Mouse (Mus musculus): ENCODE measurements around the gene Med18.
A peak's percentile ranks its signal among the peaks of the same experiment; 100 is the strongest.

The Med18 gene

DNA sequence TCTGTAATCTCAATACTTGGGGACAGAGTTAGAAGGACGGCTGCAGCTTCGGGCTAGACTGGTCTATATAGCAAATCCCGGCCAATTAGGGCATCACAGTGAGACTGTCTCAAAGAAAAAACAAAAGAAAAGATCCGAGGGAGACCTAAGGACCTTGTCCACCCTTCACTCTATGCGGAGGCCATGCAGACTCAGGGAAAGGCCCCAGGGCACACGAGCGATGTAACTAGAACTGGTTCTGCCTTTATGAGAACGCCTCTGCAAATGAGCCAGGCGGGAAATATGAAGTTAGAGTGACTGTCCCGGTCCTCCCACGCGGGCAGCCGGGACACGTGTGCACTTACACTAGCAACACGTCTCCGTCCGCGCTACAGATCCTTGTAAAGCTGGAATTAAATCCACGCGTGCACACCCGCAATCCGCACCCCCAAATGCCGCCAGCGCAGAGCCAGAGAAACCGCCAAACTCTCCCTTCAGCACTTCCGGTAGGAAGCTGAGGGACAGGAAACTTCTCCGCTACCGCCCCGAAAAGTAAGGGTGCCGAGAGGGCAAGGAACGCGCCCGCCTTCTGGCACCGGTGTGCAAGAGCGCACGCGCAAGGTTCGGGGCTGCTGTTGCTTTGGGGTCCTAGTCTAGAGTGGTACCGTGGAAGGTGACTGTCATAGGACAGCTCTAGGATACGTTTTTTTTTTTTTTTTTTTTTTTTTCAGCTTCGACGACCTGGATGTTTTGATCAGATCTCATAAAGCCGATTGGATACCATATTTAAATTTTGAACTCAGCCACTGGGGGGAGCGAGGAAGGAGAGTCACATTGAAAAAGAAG lies at the start of gene Med18:
Gene Med18, minus strand, starts transcription at position 492 of the 825 bp plus-strand sequence.
- DNase-seq (ENCODE audit: low read depth, low spot score) = peak; percentile 94

GRCm38 (mm10) chr4:132512080-132512479 lies 48.4 kb upstream of the Med18 start:
- DNase-seq (ENCODE audit: low read depth, low spot score) = no peak

GRCm38 (mm10) chr4:132510352-132510798 lies 46.7 kb upstream of the Med18 start, which contains the start of gene Sesn2:
Gene Sesn2, minus strand, starts transcription at chr4:132510501.
- peak; percentile 98 for DNase-seq (ENCODE audit: low read depth, low spot score)

DNA sequence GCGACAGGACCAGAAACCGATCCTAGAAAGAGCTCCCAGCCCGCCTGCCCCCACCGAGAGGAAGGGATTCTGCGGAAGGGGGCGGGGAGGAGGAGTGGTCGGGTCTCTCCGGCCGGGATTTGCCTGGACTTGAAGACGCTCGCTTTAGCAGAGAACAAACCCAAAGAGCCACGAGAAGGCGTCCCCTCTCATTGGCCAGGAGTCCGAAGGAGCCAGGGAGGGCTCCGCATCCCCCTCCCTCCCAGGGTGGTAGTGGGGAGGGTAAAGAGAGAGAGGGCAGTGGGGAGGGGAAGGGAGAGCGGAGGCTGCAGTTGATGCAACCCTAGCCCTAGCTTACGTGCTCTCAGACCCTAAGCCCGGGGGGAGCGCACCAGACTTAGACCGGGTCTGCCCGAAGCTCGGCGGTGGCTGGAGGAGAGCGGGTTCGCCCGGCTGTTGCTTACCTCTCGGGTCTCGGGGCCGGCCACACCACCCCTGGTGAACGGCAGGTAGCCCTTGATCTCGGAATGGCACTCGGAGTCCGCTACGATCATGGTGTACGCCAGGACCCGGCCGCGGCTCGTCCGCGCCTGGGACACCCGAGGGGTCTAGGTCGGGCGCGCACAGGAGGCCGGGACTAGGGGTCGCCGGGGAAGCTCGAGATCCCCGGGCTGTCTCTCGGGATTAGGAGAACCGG lies 46.0 kb upstream of the Med18 start:
- DNase-seq (ENCODE audit: low read depth, low spot score) = peak; percentile 50

GRCm38 (mm10) chr4:132507210-132507609 lies 43.5 kb upstream of the Med18 start:
- no peak for DNase-seq (ENCODE audit: low read depth, low spot score)

DNA sequence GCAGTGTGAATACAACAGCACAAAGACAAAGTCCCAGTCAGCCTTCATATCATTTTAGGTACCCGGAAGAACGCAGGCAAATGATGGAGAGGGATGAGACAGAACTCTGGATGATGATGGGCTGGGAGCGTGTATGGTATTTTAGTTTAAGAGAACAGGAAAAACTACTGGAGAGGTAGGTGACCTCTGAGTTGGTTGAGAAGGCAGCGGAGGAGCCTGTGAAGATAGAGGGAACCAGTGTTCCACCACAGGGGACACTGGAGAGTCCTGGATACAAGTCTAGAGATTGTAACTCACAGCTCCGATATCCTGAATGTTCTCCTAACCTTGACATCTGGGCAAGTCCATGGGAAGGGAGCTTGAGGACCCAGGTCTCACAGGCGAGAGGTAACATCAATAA lies 42.5 kb upstream of the Med18 start:
- DNase-seq (ENCODE audit: low read depth, low spot score) = no peak

DNA sequence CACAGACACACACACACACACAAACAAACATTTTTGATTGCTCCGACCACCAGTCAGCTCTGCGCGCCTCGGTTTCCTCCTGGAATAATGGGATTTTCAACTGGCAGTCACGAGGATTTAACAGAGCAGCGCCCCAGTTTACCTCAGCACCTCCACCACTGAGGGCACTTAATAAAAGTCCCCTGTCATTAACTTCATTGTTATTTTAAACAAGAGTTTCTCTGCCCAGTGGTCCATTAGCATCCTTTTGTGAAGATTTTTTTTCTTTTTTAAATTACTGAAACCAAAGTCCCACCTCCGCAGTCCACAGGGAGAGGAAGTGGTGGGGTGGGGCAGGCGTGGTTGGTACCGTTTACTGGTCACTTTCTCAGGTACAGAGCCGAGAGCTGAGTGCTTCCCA lies 42.1 kb upstream of the Med18 start:
- DNase-seq (ENCODE audit: low read depth, low spot score) = no peak

GRCm38 (mm10) chr4:132505034-132505738 lies 41.5 kb upstream of the Med18 start:
- no peak for DNase-seq (ENCODE audit: low read depth, low spot score)

DNA sequence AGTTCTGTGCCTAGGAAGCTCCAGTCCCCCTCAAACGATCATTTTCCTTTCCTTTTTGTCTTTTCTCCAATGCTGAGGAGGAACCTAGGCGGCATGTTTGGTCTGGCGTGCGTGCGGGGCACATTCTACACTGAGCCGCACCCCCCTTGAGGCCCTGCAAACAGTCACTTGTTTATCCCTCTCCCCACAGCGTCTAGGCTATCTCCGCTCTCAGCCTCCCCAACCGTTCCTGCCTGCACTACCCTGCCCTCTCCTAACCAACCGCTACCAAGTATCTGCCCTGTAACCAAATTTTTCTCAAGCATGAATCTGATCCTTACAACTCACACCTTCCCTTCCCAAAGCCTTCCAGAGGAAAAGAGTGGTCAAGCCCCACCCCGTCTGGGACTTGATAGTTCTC lies 39.6 kb upstream of the Med18 start:
- no peak for DNase-seq (ENCODE audit: low read depth, low spot score)

- DNase-seq (ENCODE audit: low read depth, low spot score) = no peak
Observed at GRCm38 (mm10) chr4:132501639-132502038, 37.9 kb upstream of the Med18 start.

DNA sequence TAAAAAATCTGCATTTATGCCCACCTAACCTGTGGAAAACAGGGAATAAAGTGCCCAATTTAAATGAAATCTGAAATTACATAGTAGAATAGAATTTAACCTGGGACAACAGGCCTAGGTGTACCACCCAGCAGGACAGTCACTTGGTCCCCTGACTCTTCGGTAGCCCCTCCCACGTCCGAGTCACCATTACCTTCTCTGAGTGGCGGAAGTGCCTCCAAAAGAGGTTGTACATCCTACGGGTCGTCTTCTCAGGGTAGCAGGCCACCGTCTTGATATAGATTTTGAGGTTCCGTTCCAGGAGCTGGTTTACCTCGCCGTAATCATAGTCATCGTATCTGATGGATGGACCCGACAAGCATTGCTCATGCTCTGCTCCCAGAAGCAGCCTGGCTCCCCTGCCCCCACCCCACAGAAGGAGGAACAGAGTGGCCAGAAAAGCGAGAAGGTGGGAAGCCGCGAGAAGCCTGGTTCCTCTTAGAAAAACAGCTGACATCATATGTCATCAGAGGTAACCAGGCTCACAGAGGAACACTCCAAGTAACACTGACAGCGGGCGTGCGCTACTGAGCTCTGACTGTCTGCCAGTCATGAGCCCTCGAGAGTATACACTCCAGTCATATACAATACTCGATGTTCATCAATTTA lies 30.7 kb upstream of the Med18 start:
- DNase-seq (ENCODE audit: low read depth, low spot score) = no peak

GRCm38 (mm10) chr4:132492178-132493060 lies 28.7 kb upstream of the Med18 start:
- no peak for DNase-seq (ENCODE audit: low read depth, low spot score)

DNA sequence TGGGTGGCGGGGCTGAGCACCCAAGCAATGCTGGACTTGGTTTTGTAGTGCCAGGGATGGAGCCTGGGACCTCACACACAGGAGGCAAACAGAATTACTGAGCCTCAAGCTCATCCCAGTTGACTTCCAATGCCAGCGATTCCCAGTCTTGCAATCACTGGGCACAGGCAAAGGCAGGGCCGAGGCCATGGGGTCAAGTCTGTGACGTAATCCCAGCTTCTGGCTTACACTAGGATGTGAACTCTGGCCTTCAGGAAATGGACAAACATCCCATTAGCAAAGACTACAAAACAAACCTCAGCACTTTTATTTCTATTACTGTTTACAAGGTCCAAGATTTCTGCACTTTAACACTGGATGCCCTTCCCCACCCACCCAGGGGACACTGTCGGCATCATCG lies 28.0 kb upstream of the Med18 start:
- DNase-seq (ENCODE audit: low read depth, low spot score) = no peak

DNA sequence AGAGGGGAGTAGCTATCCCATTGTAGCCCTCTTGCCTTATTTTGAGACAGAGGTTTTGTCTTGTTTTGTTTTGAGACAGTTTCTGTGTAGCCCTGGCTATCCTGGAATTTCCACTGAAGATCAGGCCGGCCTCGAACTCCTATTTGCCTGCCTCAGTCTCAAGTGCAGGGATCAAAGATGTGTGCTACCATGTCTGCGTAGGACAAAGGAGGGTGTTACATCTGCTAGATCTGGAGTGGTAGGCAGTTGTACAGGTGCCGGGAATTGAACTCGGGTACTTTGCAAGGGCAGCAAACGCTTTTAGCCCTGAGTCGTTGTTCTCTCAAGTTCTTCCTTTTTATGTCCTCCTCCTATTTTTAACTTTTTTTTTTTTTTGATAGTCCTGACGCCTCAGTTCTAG lies 27.3 kb upstream of the Med18 start:
- no peak for DNase-seq (ENCODE audit: low read depth, low spot score)

GRCm38 (mm10) chr4:132490273-132491010 lies 26.7 kb upstream of the Med18 start:
- DNase-seq (ENCODE audit: low read depth, low spot score) = no peak

GRCm38 (mm10) chr4:132488976-132489375 lies 25.3 kb upstream of the Med18 start:
- no peak for DNase-seq (ENCODE audit: low read depth, low spot score)

DNA sequence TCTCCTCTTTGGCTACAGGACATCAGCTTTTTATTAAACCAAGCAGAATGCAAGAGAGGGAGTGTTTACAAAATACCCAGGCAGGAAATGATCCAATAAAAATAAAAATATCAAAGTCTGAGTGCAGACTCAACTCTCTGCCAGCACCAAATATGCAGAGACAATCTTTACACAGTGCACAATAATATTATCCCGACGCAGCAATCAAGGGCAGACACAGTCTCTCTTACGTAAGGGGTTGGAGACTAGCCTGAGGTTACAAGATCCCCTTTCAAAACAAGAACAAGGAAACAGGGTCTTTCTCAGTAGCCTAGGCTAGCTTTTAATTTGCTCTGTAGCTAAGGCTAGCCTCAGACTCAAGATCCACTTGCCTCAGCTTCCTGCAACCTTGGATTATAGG lies 24.8 kb upstream of the Med18 start:
- DNase-seq (ENCODE audit: low read depth, low spot score) = no peak

GRCm38 (mm10) chr4:132484820-132485219 lies 21.1 kb upstream of the Med18 start:
- DNase-seq (ENCODE audit: low read depth, low spot score) = no peak

DNA sequence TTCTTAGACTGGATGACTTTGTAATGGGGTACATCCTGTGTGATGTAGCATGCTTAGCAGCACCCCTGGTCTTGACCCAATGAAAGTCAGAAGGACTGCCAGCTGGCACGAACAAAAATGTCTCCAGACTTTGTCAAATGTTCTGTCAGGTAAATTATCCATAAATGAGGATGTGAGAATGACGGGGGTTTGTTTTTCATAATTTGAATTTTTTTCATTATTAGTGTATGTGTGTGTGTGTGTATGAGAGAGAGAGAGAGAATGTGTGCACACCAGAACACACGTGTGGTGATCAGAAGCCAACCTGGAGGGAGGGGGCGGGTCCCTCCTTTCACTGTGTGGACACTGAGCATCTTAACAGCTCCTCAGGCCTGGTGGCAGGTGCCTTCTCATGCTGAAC lies 20.5 kb upstream of the Med18 start:
- no peak for DNase-seq (ENCODE audit: low read depth, low spot score)

GRCm38 (mm10) chr4:132482956-132483608 lies 19.4 kb upstream of the Med18 start:
- DNase-seq (ENCODE audit: low read depth, low spot score) = no peak

All from CD4-positive, CD25-positive, alpha-beta regulatory T cell, adult 2 months (primary cell).